Mouse (Mus musculus) neural tube, embryonic 11.5 days (tissue): ENCODE measurements around the gene Gse1. TPM values are rescaled to one million over a fixed set of nuclear protein-coding genes. Genes with fewer than 3 reads are reported as not detected.

Experiments used
- ATAC-seq: fragments of 200-750 bp; cut with Nextera tagmentation; 2 replicates; pipeline ENCODE4 v1.8.0; 2017; ENCODE audit warnings: moderate number of reproducible peaks, mild to moderate bottlenecking, moderate TSS enrichment, moderate library complexity; ENCODE audit not compliant: insufficient read depth, low FRiP score, low TSS enrichment
- DNase-seq: peaks from one replicate; pipeline ENCODE4 v3.0.0-alpha.2; 2015; ENCODE audit warnings: low spot score
- H3K27ac ChIP-seq: fragments of 300-500 bp; sonication (generic); 2 replicates; pipeline ENCODE4 v1.5.1; 2014; ENCODE audit warnings: low read depth, mild to moderate bottlenecking, low read length
- H3K27me3 ChIP-seq: fragments of 300-500 bp; sonication (generic); 2 replicates; pipeline ENCODE4 v1.6.1; 2014; ENCODE audit warnings: mild to moderate bottlenecking, low read length, mixed read lengths; ENCODE audit not compliant: control insufficient read depth, insufficient read depth
- H3K36me3 ChIP-seq: fragments of 300-500 bp; sonication (generic); 2 replicates; pipeline ENCODE4 v1.6.1; 2014; ENCODE audit warnings: mild to moderate bottlenecking, low read length, moderate library complexity, mixed read lengths; ENCODE audit not compliant: control insufficient read depth, insufficient read depth
- H3K4me1 ChIP-seq: fragments of 300-500 bp; sonication (generic); 2 replicates; pipeline ENCODE4 v1.6.1; 2014; ENCODE audit warnings: low read length, mixed read lengths; ENCODE audit not compliant: control insufficient read depth, insufficient read depth
- H3K4me2 ChIP-seq: fragments of 300-500 bp; sonication (generic); 2 replicates; pipeline ENCODE4 v1.6.1; 2014; ENCODE audit warnings: low read depth, mild to moderate bottlenecking, moderate library complexity
- H3K4me3 ChIP-seq: fragments of 300-500 bp; sonication (generic); 2 replicates; pipeline ENCODE4 v1.5.1; 2014; ENCODE audit warnings: low read depth, low read length
- H3K9ac ChIP-seq: fragments of 300-500 bp; sonication (generic); 2 replicates; pipeline ENCODE4 v1.6.1; 2014; ENCODE audit warnings: mild to moderate bottlenecking, low read length
- H3K9me3 ChIP-seq: fragments of 300-500 bp; sonication (generic); 2 replicates; pipeline ENCODE4 v1.6.1; 2016; ENCODE audit warnings: low read length; ENCODE audit not compliant: control insufficient read depth
- WGBS: fragments of 180-500 bp; shearing (Covaris S2); extraction: QIAGEN DNeasy Blood & Tissue Kit; methylation state at CpG from one replicate; pipeline ENCODE4 v1.1.7; 2014; 5-methylcytosine and 5-hydroxymethylcytosine counted together
- polyA plus RNA-seq: library from polyadenylated mRNA; unstranded; fragments of >200 nt; fragmentation: Nextera tagmentation; extraction: Ambion mirVana; gene quantifications from 2 replicates; pipeline ENCODE4 v1.2.1, GENCODE M21; 2014

Gse1 gene
- polyA plus RNA-seq, 1 experiment from 2014 or later = 33.5 TPM

GRCm38 (mm10) chr8:120542995-120543394, 314.7 kb downstream of the Gse1 start:
- H3K4me3 ChIP-seq = no peak overlapping the region
- DNase-seq = no peak

GRCm38 (mm10) chr8:120543416-120544055, 315.3 kb downstream of the Gse1 start:
- H3K9ac ChIP-seq = no peak overlapping the region
- no peaks in the 10 kb centered on the region for H3K9me3 ChIP-seq
- WGBS = 74% methylated on average over 8 of the region's 8 CpGs
- no peak overlapping the region; the same call in 1 of the 2 replicates for H3K27ac ChIP-seq
- no peaks in the 10 kb centered on the region for H3K36me3 ChIP-seq
- no peak overlapping the region for H3K4me3 ChIP-seq
- H3K4me1 ChIP-seq = peaks cover 67% of the 10 kb centered on the region
- H3K4me2 ChIP-seq = 0 out of 2 replicates have a peak overlapping the region, but pooled peaks have one; percentile 14
- H3K27me3 ChIP-seq = no peaks in the 10 kb centered on the region
- ATAC-seq (no peak), DNase-seq (no peak)

More at GRCm38 (mm10) chr8:120542995-120543394, 314.7 kb downstream of the Gse1 start:
- Histone ChIP-seq H3K4me1 (peaks cover 67% of the 10 kb centered on the region), H3K4me2 (peak overlapping the region; percentile 14; the same call in 1 of the 2 replicates), H3K27ac (peak overlapping the region; percentile 34; the same call in 1 of the 2 replicates), H3K27me3 (no peaks in the 10 kb centered on the region), H3K9me3 (no peaks in the 10 kb centered on the region), H3K36me3 (no peaks in the 10 kb centered on the region), H3K9ac (no peak overlapping the region)
- 29% methylated on average over 13 of the region's 13 CpGs for WGBS
- ATAC-seq = no peak

GRCm38 (mm10) chr8:120544155-120544554, 315.9 kb downstream of the Gse1 start:
- H3K27ac ChIP-seq = no peak overlapping the region
- H3K27me3 ChIP-seq = no peaks in the 10 kb centered on the region
- H3K4me1 ChIP-seq = peaks cover 67% of the 10 kb centered on the region
- H3K9me3 ChIP-seq = no peaks in the 10 kb centered on the region
- DNase-seq (no peak), ATAC-seq (no peak)
- H3K36me3 ChIP-seq = no peaks in the 10 kb centered on the region
- H3K9ac ChIP-seq = no peak overlapping the region
- no peak overlapping the region for H3K4me2 ChIP-seq
- no peak overlapping the region for H3K4me3 ChIP-seq
- 90% methylated on average over 5 of the region's 5 CpGs for whole genome bisulfite sequencing

- Histone ChIP-seq H3K4me3 (no peak overlapping the region), H3K4me1 (peaks cover 81% of the 10 kb centered on the region), H3K27me3 (no peaks in the 10 kb centered on the region), H3K9ac (no peak overlapping the region), H3K27ac (no peak overlapping the region), H3K36me3 (no peaks in the 10 kb centered on the region), H3K4me2 (no peak overlapping the region), H3K9me3 (no peaks in the 10 kb centered on the region)
- WGBS = 66% methylated on average over 9 of the region's 9 CpGs
- DNase-seq = no peak
- ATAC-seq = no peak
Measured at GRCm38 (mm10) chr8:120547562-120547961, 319.3 kb downstream of the Gse1 start.

GRCm38 (mm10) chr8:120548313-120548761, 320.1 kb downstream of the Gse1 start:
- peak overlapping the region; percentile 40; the same call in 1 of the 2 replicates for H3K27ac ChIP-seq
- no peak overlapping the region for H3K4me2 ChIP-seq
- 55% methylated on average over 16 of the region's 16 CpGs for WGBS
- no peak overlapping the region for H3K9ac ChIP-seq
- H3K36me3 ChIP-seq = no peaks in the 10 kb centered on the region
- ATAC-seq = no peak
- no peak for DNase-seq
- peaks cover 76% of the 10 kb centered on the region for H3K4me1 ChIP-seq
- H3K9me3 ChIP-seq = no peaks in the 10 kb centered on the region
- no peaks in the 10 kb centered on the region for H3K27me3 ChIP-seq
- no peak overlapping the region for H3K4me3 ChIP-seq

GRCm38 (mm10) chr8:120549321-120549921, 321.2 kb downstream of the Gse1 start:
- ATAC-seq = peak; percentile 37; the same call in 1 of the 2 replicates
- H3K4me1 ChIP-seq = peaks cover 80% of the 10 kb centered on the region
- H3K27me3 ChIP-seq = no peaks in the 10 kb centered on the region
- peak overlapping the region; percentile 93 for H3K27ac ChIP-seq
- no peaks in the 10 kb centered on the region for H3K9me3 ChIP-seq
- 8% methylated on average over 25 of the region's 25 CpGs for WGBS
- H3K9ac ChIP-seq = peak overlapping the region; percentile 41
- H3K4me2 ChIP-seq = peak overlapping the region; percentile 42
- H3K36me3 ChIP-seq = peaks cover 4% of the 10 kb centered on the region; the same call in 1 of the 2 replicates
- H3K4me3 ChIP-seq = peak overlapping the region; percentile 6; the same call in 1 of the 2 replicates
- DNase-seq = peak; percentile 73

- Histone ChIP-seq H3K4me1 (peaks cover 85% of the 10 kb centered on the region), H3K9me3 (no peaks in the 10 kb centered on the region), H3K4me3 (0 out of 2 replicates have a peak overlapping the region, but pooled peaks have one; percentile 6), H3K36me3 (peaks cover 6% of the 10 kb centered on the region; the same call in 1 of the 2 replicates), H3K9ac (peak overlapping the region; percentile 41), H3K4me2 (peak overlapping the region; percentile 42), H3K27ac (peak overlapping the region; percentile 93), H3K27me3 (no peaks in the 10 kb centered on the region)
- DNase-seq (peak; percentile 67), ATAC-seq (peak; percentile 63)
- WGBS = 2% methylated on average over 11 of the region's 11 CpGs
Measured at GRCm38 (mm10) chr8:120549922-120550321, 321.7 kb downstream of the Gse1 start.

GRCm38 (mm10) chr8:120550430-120550829, 322.2 kb downstream of the Gse1 start:
- peak overlapping the region; percentile 93 for H3K27ac ChIP-seq
- DNase-seq = peak; percentile 49
- peak overlapping the region; percentile 41; the same call in 1 of the 2 replicates for H3K9ac ChIP-seq
- no peak for ATAC-seq
- no peaks in the 10 kb centered on the region for H3K9me3 ChIP-seq
- peak overlapping the region; percentile 42 for H3K4me2 ChIP-seq
- H3K4me1 ChIP-seq = peaks cover 88% of the 10 kb centered on the region
- H3K4me3 ChIP-seq = no peak overlapping the region
- peaks cover 6% of the 10 kb centered on the region; the same call in 1 of the 2 replicates for H3K36me3 ChIP-seq
- H3K27me3 ChIP-seq = no peaks in the 10 kb centered on the region
- 12% methylated on average over 12 of the region's 12 CpGs for WGBS
